Mouse (Mus musculus) MEL (cell line): ENCODE data around the gene Dbn1.

Experiments
- CTCF ChIP-seq, 3 experiments: IDR thresholded peaks in 2 of 3; conservative IDR thresholded peaks in 1 of 3; 2 replicates each; pipeline ENCODE4 v1.5.1; 2011 to 2012; ENCODE audit warnings: low read length in 3 of 3, low read depth in 2 of 3, mild to moderate bottlenecking in 2 of 3, improper control_type of control experiment in 1 of 3, inconsistent platforms in 1 of 3, mixed read lengths in 1 of 3, moderate library complexity in 1 of 3; ENCODE audit not compliant: control insufficient read depth in 1 of 3, insufficient read depth in 1 of 3, poor library complexity in 1 of 3, severe bottlenecking in 1 of 3
- E2F4 ChIP-seq: IDR thresholded peaks from 2 replicates; pipeline ENCODE4 v1.6.1; 2011; ENCODE audit warnings: low read depth, low read length, improper control_type of control experiment, borderline replicate concordance
- EP300 ChIP-seq, 2 experiments: IDR thresholded peaks; 2 replicates each; pipeline ENCODE4 v1.6.1; 2011; ENCODE audit warnings: improper control_type of control experiment in 2 of 2, low read length in 2 of 2, low read depth in 1 of 2, mild to moderate bottlenecking in 1 of 2
- GATA1 ChIP-seq: IDR thresholded peaks from 2 replicates; pipeline ENCODE4 v1.6.1; 2011; ENCODE audit warnings: low read depth, low read length, improper control_type of control experiment
- KAT2A ChIP-seq: conservative IDR thresholded peaks from 2 replicates; pipeline ENCODE4 v1.6.1; 2012; ENCODE audit warnings: low read depth, low read length, improper control_type of control experiment, inconsistent platforms
- MXI1 ChIP-seq: IDR thresholded peaks from 2 replicates; pipeline ENCODE4 v1.6.1; 2011; ENCODE audit warnings: mild to moderate bottlenecking, low read depth, low read length, improper control_type of control experiment
- POLR2A ChIP-seq, 2 experiments: IDR thresholded peaks; 2 replicates each; pipeline ENCODE4 v1.6.1; 2011 to 2012; ENCODE audit warnings: low read length in 2 of 2, mild to moderate bottlenecking in 2 of 2, control low read depth in 1 of 2, improper control_type of control experiment in 1 of 2, low read depth in 1 of 2, moderate library complexity in 1 of 2; ENCODE audit not compliant: control insufficient read depth in 1 of 2, insufficient read depth in 1 of 2, poor library complexity in 1 of 2
- POLR2AphosphoS2 ChIP-seq: IDR thresholded peaks from 2 replicates; pipeline ENCODE4 v1.6.1; 2011; ENCODE audit warnings: low read length, improper control_type of control experiment

GRCm38 (mm10) chr13:55479008-55479407 lies 8.9 kb downstream of the Dbn1 start:
- TF ChIP-seq MXI1, result no peak
- no peak for TF ChIP-seq E2F4
- TF ChIP-seq CTCF (IDR thresholded peaks at IDR 0.05 in 2 of 3, conservative IDR thresholded peaks at IDR 0.05 in 1 of 3; ENCODE audit: control insufficient read depth in 1 of 3, insufficient read depth in 1 of 3, low read depth in 2 of 3, low read length in 3 of 3, poor library complexity in 1 of 3, severe bottlenecking in 1 of 3), result no peak
- TF ChIP-seq POLR2A (IDR thresholded peaks at IDR 0.05; ENCODE audit: control insufficient read depth in 1 of 2, insufficient read depth in 1 of 2, low read depth in 1 of 2, low read length in 2 of 2, poor library complexity in 1 of 2), result no peak
- TF ChIP-seq GATA1, result no peak
- no peak for TF ChIP-seq POLR2AphosphoS2
- TF ChIP-seq EP300 (IDR thresholded peaks at IDR 0.05; ENCODE audit: low read depth in 1 of 2, low read length in 2 of 2), result no peak
- no peak for TF ChIP-seq KAT2A
